Mouse (Mus musculus) intestine, embryonic 14.5 days (tissue): ENCODE data around the gene Gdf10. TPM values are rescaled to one million over a fixed set of nuclear protein-coding genes. Genes with fewer than 3 reads are reported as not detected.

ENCODE experiments used
- ATAC-seq: fragments of 200-750 bp; cut with Nextera tagmentation; replicated peaks from 2 replicates; pipeline ENCODE4 v1.8.0; 2017; ENCODE audit warnings: low read depth, moderate number of reproducible peaks, moderate TSS enrichment, moderate library complexity; ENCODE audit not compliant: low FRiP score, low TSS enrichment
- DNase-seq: peaks from one replicate; pipeline ENCODE4 v3.0.0-alpha.2; 2018; ENCODE audit warnings: low spot score
- H3K27ac ChIP-seq: fragments of 300-500 bp; sonication (generic); 2 replicates; pipeline ENCODE4 v1.5.1; 2014; ENCODE audit warnings: low read depth, mild to moderate bottlenecking, control low read depth
- H3K27me3 ChIP-seq: fragments of 300-500 bp; sonication (generic); replicated peaks from 2 replicates; pipeline ENCODE4 v1.6.1; 2014; ENCODE audit warnings: low read length, control low read depth; ENCODE audit not compliant: control insufficient read depth, insufficient read depth
- H3K36me3 ChIP-seq: fragments of 300-500 bp; sonication (generic); 2 replicates; pipeline ENCODE4 v1.6.1; 2014; ENCODE audit warnings: low read length, control low read depth; ENCODE audit not compliant: control insufficient read depth, insufficient read depth
- H3K4me1 ChIP-seq: fragments of 300-500 bp; sonication (generic); replicated peaks from 2 replicates; pipeline ENCODE4 v1.6.1; 2014; ENCODE audit warnings: low read length, control low read depth, mixed read lengths; ENCODE audit not compliant: control insufficient read depth, insufficient read depth
- H3K4me2 ChIP-seq: fragments of 300-500 bp; sonication (generic); 2 replicates; pipeline ENCODE4 v1.6.1; 2014; ENCODE audit warnings: low read length
- H3K4me3 ChIP-seq: fragments of 300-500 bp; sonication (generic); 2 replicates; pipeline ENCODE4 v1.5.1; 2014; ENCODE audit warnings: low read depth, low read length, control low read depth, mixed read lengths
- H3K9ac ChIP-seq: fragments of 300-500 bp; sonication (generic); 2 replicates; pipeline ENCODE4 v1.6.1; 2014; ENCODE audit warnings: mild to moderate bottlenecking, low read length
- H3K9me3 ChIP-seq: fragments of 300-500 bp; sonication (generic); 2 replicates; pipeline ENCODE4 v1.6.1; 2016; ENCODE audit warnings: low read length, control low read depth; ENCODE audit not compliant: control insufficient read depth
- WGBS: fragments of 180-500 bp; shearing (Covaris S2); extraction: QIAGEN DNeasy Blood & Tissue Kit; methylation state at CpG from one replicate; pipeline ENCODE4 v1.1.7; 2014; 5-methylcytosine and 5-hydroxymethylcytosine counted together
- polyA plus RNA-seq: library from polyadenylated mRNA; unstranded; fragments of >200 nt; fragmentation: Nextera tagmentation; extraction: Ambion mirVana; gene quantifications from 2 replicates; pipeline ENCODE4 v1.2.1, GENCODE M21; 2014

Gene Gdf10
- polyA plus RNA-seq, 1 experiment from 2014 or later = 8.8 TPM

- Histone ChIP-seq H3K9ac (no peak overlapping the region), H3K4me3 (no peak overlapping the region), H3K4me2 (no peak overlapping the region), H3K36me3 (no peaks in the 10 kb centered on the region), H3K27me3 (no peaks in the 10 kb centered on the region), H3K9me3 (no peaks in the 10 kb centered on the region), H3K4me1 (no peaks in the 10 kb centered on the region), H3K27ac (no peak overlapping the region)
- WGBS = 76% methylated on average over 6 of the region's 6 CpGs
- ATAC-seq (no peak), DNase-seq (no peak)
Measured at GRCm38 (mm10) chr14:33946125-33946524, 22.7 kb downstream of the Gdf10 start.

GRCm38 (mm10) chr14:33952233-33952981 is 29.0 kb downstream of the Gdf10 start:
- H3K4me2 ChIP-seq = no peak overlapping the region
- no peaks in the 10 kb centered on the region for H3K9me3 ChIP-seq
- H3K4me3 ChIP-seq = no peak overlapping the region
- DNase-seq (no peak), ATAC-seq (no peak)
- no peak overlapping the region for H3K27ac ChIP-seq
- 42% methylated on average over 6 of the region's 6 CpGs for WGBS
- no peak overlapping the region for H3K9ac ChIP-seq
- H3K36me3 ChIP-seq = no peaks in the 10 kb centered on the region
- H3K27me3 ChIP-seq = no peaks in the 10 kb centered on the region
- H3K4me1 ChIP-seq = no peaks in the 10 kb centered on the region

GRCm38 (mm10) chr14:33953761-33954160 is 30.4 kb downstream of the Gdf10 start, which contains the start of gene Rbp3:
Gene Rbp3, plus strand, starts transcription at chr14:33954003.
- H3K9me3 ChIP-seq = no peaks in the 10 kb centered on the region
- H3K4me1 ChIP-seq = no peaks in the 10 kb centered on the region
- H3K27ac ChIP-seq = no peak within 1 kb of the TSS
- ATAC-seq = no peak
- no peaks in the 10 kb centered on the region for H3K27me3 ChIP-seq
- 83% methylated on average over 5 of the region's 5 CpGs for WGBS
- no peaks in the 10 kb centered on the region for H3K36me3 ChIP-seq
- no peak within 1 kb of the TSS for H3K9ac ChIP-seq
- DNase-seq = no peak
- no peak within 1 kb of the TSS for H3K4me2 ChIP-seq
- no peak within 1 kb of the TSS for H3K4me3 ChIP-seq

GRCm38 (mm10) chr14:33956055-33956454 is 32.7 kb downstream of the Gdf10 start:
- Histone ChIP-seq H3K36me3 (no peaks in the 10 kb centered on the region), H3K9me3 (no peaks in the 10 kb centered on the region), H3K4me2 (no peak overlapping the region), H3K4me3 (no peak overlapping the region), H3K9ac (no peak overlapping the region), H3K27me3 (no peaks in the 10 kb centered on the region), H3K27ac (no peak overlapping the region), H3K4me1 (no peaks in the 10 kb centered on the region)
- WGBS = 70% methylated on average over 13 of the region's 13 CpGs
- ATAC-seq = no peak
- DNase-seq = no peak

GRCm38 (mm10) chr14:33958186-33958585 is 34.8 kb downstream of the Gdf10 start:
- Histone ChIP-seq H3K4me2 (no peak overlapping the region), H3K27ac (no peak overlapping the region), H3K36me3 (no peaks in the 10 kb centered on the region), H3K4me3 (no peak overlapping the region), H3K9me3 (no peaks in the 10 kb centered on the region), H3K9ac (no peak overlapping the region), H3K27me3 (no peaks in the 10 kb centered on the region), H3K4me1 (no peaks in the 10 kb centered on the region)
- no peak for DNase-seq
- WGBS = 89% methylated on average over 4 of the region's 4 CpGs
- no peak for ATAC-seq

- Histone ChIP-seq H3K4me2 (no peak overlapping the region), H3K27ac (no peak overlapping the region), H3K36me3 (no peaks in the 10 kb centered on the region), H3K9me3 (no peaks in the 10 kb centered on the region), H3K9ac (no peak overlapping the region), H3K4me3 (no peak overlapping the region), H3K27me3 (no peaks in the 10 kb centered on the region), H3K4me1 (no peaks in the 10 kb centered on the region)
- no peak for DNase-seq
- no peak for ATAC-seq
- WGBS = 59% methylated on average over 3 of the region's 3 CpGs
Measured at GRCm38 (mm10) chr14:33958841-33959240, 35.5 kb downstream of the Gdf10 start.

- Histone ChIP-seq H3K9ac (no peak overlapping the region), H3K4me1 (no peaks in the 10 kb centered on the region), H3K4me3 (no peak overlapping the region), H3K27ac (no peak overlapping the region), H3K36me3 (no peaks in the 10 kb centered on the region), H3K9me3 (no peaks in the 10 kb centered on the region), H3K27me3 (no peaks in the 10 kb centered on the region), H3K4me2 (no peak overlapping the region)
- DNase-seq (peak; percentile 67), ATAC-seq (no peak)
- 14% methylated on average over 9 of the region's 9 CpGs for WGBS
Measured at GRCm38 (mm10) chr14:33959341-33959740, 36.0 kb downstream of the Gdf10 start.

- no peaks in the 10 kb centered on the region for H3K9me3 ChIP-seq
- no peaks in the 10 kb centered on the region for H3K27me3 ChIP-seq
- H3K36me3 ChIP-seq = no peaks in the 10 kb centered on the region
- no peaks in the 10 kb centered on the region for H3K4me1 ChIP-seq
- H3K4me2 ChIP-seq = no peak overlapping the region
- 60% methylated on average over 7 of the region's 7 CpGs for WGBS
- DNase-seq (no peak), ATAC-seq (no peak)
- no peak overlapping the region for H3K4me3 ChIP-seq
- no peak overlapping the region for H3K9ac ChIP-seq
- H3K27ac ChIP-seq = no peak overlapping the region
Measured at GRCm38 (mm10) chr14:33965675-33966074, 42.3 kb downstream of the Gdf10 start.

- Histone ChIP-seq H3K36me3 (no peaks in the 10 kb centered on the region), H3K9me3 (no peaks in the 10 kb centered on the region), H3K4me3 (no peak overlapping the region), H3K4me2 (no peak overlapping the region), H3K27ac (no peak overlapping the region), H3K27me3 (peaks cover 3% of the 10 kb centered on the region; the same call in 1 of the 2 replicates), H3K4me1 (no peaks in the 10 kb centered on the region), H3K9ac (no peak overlapping the region)
- ATAC-seq (no peak), DNase-seq (no peak)
- WGBS = 49% methylated on average over 7 of the region's 7 CpGs
Measured at GRCm38 (mm10) chr14:33972679-33973078, 49.3 kb downstream of the Gdf10 start.
